Mouse (Mus musculus): Measurements from ENCODE around the gene Olfr952. TPM values are rescaled to one million over a fixed set of nuclear protein-coding genes. Genes with fewer than 3 reads are reported as not detected.

Olfr952 gene
- not detected in 2 replicates for polyA plus RNA-seq (2012; ENCODE audit: low replicate concordance)

DNA sequence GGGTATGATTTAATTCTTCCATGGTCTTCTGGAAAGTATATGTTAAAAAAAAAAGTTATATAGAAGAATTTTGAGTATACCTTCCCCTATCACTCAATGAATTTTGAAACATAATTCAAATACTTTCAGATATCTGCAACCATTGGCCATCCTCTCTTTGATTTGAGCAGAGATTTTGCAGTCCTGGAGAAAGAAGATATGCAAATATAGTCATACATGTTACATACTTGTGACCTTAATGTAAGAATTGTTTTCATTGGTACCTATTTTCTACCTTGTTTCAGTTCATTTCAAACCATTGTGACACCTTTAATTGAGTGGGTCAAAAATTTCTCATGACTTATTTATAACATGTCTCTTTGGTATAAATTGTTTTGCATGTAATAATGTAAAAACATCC is at the start of gene Olfr952:
Gene Olfr952, minus strand, starts transcription at position 101 of the 400 bp plus-strand sequence.

DNA sequence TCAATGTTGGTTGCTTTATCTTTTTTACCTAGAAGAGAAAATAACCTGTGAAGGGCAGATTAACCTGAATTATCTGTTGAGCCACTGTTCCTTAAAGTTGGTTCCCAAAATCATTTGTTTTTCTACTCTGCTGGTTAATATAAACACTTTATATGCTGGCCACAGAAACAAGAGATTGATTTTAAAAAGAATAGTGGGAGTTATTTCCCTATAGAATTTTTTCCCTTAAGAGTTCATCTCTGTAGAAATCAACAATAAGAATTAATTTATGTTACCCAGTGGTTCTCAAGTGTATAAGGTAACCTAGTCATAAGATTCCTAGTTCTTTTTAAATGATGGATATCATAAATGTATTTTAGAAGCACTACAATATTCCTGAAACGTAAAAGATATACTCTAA is 44.9 kb upstream of the Olfr952 start, which contains the start of gene Olfr955:
Gene Olfr955, minus strand, starts transcription at position 101 of the 400 bp plus-strand sequence.

GRCm38 (mm10) chr9:39456401-39456800 is 29.5 kb upstream of the Olfr952 start, which contains the start of gene Olfr954:
TSS of gene Olfr954 (plus strand) at chr9:39456701.

GRCm38 (mm10) chr9:39387110-39387509 is 39.8 kb downstream of the Olfr952 start, which contains the start of gene Olfr951:
TSS of gene Olfr951 (plus strand) at chr9:39387410.

Other genes with a start within 250 kb of the Olfr952 start
- gene Olfr944, start 225.2 kb downstream of the Olfr952 start, polyA plus RNA-seq (2012; ENCODE audit: low replicate concordance) = not detected in 2 replicates
- gene Olfr1537, start 177.2 kb downstream of the Olfr952 start, polyA plus RNA-seq (2012; ENCODE audit: low replicate concordance) = not detected in 2 replicates
- not detected in 2 replicates for gene Olfr945, start 150.3 kb downstream of the Olfr952 start, polyA plus RNA-seq (2012; ENCODE audit: low replicate concordance)
- gene Olfr948, start 101.1 kb downstream of the Olfr952 start, polyA plus RNA-seq (2012; ENCODE audit: low replicate concordance) = not detected in 2 replicates
- not detected in 2 replicates for gene Olfr951, start 39.7 kb downstream of the Olfr952 start, polyA plus RNA-seq (2012; ENCODE audit: low replicate concordance)
- not detected in 2 replicates for gene Olfr954, start 29.6 kb upstream of the Olfr952 start, polyA plus RNA-seq (2012; ENCODE audit: low replicate concordance)
- gene Olfr955, start 44.8 kb upstream of the Olfr952 start, polyA plus RNA-seq (2012; ENCODE audit: low replicate concordance) = not detected in 2 replicates
- not detected in 2 replicates for gene Olfr44, start 66.8 kb upstream of the Olfr952 start, polyA plus RNA-seq (2012; ENCODE audit: low replicate concordance)
- gene Olfr957, start 88.7 kb upstream of the Olfr952 start, polyA plus RNA-seq (2012; ENCODE audit: low replicate concordance) = not detected in 2 replicates
- not detected in 2 replicates for gene Olfr958, start 126.9 kb upstream of the Olfr952 start, polyA plus RNA-seq (2012; ENCODE audit: low replicate concordance)
- gene Olfr959, start 148.4 kb upstream of the Olfr952 start, polyA plus RNA-seq (2012; ENCODE audit: low replicate concordance) = not detected in 2 replicates
- gene AW551984, start 177.3 kb upstream of the Olfr952 start, polyA plus RNA-seq (2012; ENCODE audit: low replicate concordance) = not detected in 2 replicates
- gene Olfr148, start 183.5 kb upstream of the Olfr952 start, polyA plus RNA-seq (2012; ENCODE audit: low replicate concordance) = not detected in 2 replicates
- not detected in 2 replicates for gene Olfr960, start 194.2 kb upstream of the Olfr952 start, polyA plus RNA-seq (2012; ENCODE audit: low replicate concordance)
- not detected in 2 replicates for gene Olfr961, start 217.9 kb upstream of the Olfr952 start, polyA plus RNA-seq (2012; ENCODE audit: low replicate concordance)
- not detected in 2 replicates for gene Olfr963, start 240.1 kb upstream of the Olfr952 start, polyA plus RNA-seq (2012; ENCODE audit: low replicate concordance)